Mouse (Mus musculus): ENCODE results near the gene Kif2a. TPM values are rescaled to one million over a fixed set of nuclear protein-coding genes. Genes with fewer than 3 reads are reported as not detected.
"Not testable (repeated sequence)": the region's sequence is repeated elsewhere in the genome, so short reads cannot be mapped to it uniquely, and the experiment has no call there.

Gene Kif2a
- polyA plus RNA-seq, 1 experiment from 2014 or later: 24.7 TPM

- peak within 1 kb of the TSS; percentile 86 for H3K4me3 ChIP-seq (replicated peaks)
- ATAC-seq: peak; percentile 100
- no peaks in the 10 kb centered on the region for H3K9me3 ChIP-seq
- H3K36me3 ChIP-seq: no peaks in the 10 kb centered on the region
- peak within 1 kb of the TSS; percentile 75 for H3K27ac ChIP-seq
- peak within 1 kb of the TSS; percentile 84 for H3K9ac ChIP-seq
- H3K27me3 ChIP-seq (replicated peaks): no peaks in the 10 kb centered on the region
- under 1% methylated on average over 68 of the region's 68 CpGs for WGBS
- no peaks in the 10 kb centered on the region; the same call in 1 of the 2 replicates for H3K4me1 ChIP-seq (replicated peaks)
- H3K4me2 ChIP-seq (replicated peaks): peak within 1 kb of the TSS; percentile 70
Observed at GRCm38 (mm10) chr13:106946594-106947540, 75.1 kb downstream of the Kif2a start, which contains the start of gene Dimt1. Gene Dimt1, plus strand, starts transcription at chr13:106947127.

DNA sequence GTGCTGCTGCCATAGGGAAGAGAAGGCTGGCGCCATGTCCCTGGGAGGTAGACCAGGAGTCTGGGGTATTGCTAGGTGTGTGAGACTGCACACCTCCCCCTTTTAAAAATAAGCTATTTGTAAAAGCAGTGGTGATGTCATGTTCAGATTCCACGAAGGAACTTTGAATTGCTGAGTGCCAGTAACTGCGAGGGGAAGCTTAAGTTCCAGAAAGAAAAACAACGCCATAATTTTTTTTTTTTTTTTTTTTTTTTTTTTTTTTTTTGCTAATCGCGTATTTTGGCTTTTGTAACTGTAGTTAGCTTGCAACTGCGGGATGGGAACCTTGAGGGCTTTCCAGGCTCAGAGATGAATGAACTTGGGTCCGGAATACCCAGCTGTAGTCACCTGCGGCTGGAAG is 76.4 kb downstream of the Kif2a start:
- Histone ChIP-seq H3K9ac (no peak overlapping the region), H3K4me1 (replicated peaks) (no peaks in the 10 kb centered on the region; the same call in 1 of the 2 replicates), H3K27ac (no peak overlapping the region), H3K4me3 (replicated peaks) (no peak overlapping the region), H3K36me3 (no peaks in the 10 kb centered on the region), H3K9me3 (no peaks in the 10 kb centered on the region), H3K4me2 (replicated peaks) (no peak overlapping the region), H3K27me3 (replicated peaks) (no peaks in the 10 kb centered on the region)
- no peak for ATAC-seq
- WGBS: 82% methylated on average over 9 of the region's 9 CpGs

DNA sequence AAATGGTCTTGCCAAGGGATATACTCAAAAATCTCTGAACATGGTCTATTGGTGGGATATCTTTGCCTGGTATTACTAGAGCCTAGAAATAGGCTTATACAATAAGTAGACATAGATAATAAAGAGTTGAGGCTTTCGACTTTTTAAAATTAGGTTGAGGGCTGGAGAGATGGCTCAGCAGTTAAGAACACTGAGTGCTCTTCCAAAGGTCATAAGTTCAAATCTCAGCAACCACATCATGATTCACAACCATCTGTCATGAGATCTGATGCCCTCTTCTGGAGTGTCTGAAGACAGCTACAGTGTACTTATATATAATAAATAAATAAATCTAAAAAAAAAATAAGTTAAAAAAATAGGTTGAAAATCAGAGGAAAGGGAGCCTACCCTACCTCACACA is 79.2 kb downstream of the Kif2a start:
- Histone ChIP-seq H3K4me2 (replicated peaks) (no peak overlapping the region), H3K4me3 (replicated peaks) (no peak overlapping the region), H3K4me1 (replicated peaks) (no peaks in the 10 kb centered on the region), H3K36me3 (no peaks in the 10 kb centered on the region), H3K9me3 (no peaks in the 10 kb centered on the region), H3K9ac (no peak overlapping the region), H3K27ac (no peak overlapping the region), H3K27me3 (replicated peaks) (no peaks in the 10 kb centered on the region)
- 86% methylated on average over 1 of the region's 1 CpGs for WGBS
- no peak for ATAC-seq

DNA sequence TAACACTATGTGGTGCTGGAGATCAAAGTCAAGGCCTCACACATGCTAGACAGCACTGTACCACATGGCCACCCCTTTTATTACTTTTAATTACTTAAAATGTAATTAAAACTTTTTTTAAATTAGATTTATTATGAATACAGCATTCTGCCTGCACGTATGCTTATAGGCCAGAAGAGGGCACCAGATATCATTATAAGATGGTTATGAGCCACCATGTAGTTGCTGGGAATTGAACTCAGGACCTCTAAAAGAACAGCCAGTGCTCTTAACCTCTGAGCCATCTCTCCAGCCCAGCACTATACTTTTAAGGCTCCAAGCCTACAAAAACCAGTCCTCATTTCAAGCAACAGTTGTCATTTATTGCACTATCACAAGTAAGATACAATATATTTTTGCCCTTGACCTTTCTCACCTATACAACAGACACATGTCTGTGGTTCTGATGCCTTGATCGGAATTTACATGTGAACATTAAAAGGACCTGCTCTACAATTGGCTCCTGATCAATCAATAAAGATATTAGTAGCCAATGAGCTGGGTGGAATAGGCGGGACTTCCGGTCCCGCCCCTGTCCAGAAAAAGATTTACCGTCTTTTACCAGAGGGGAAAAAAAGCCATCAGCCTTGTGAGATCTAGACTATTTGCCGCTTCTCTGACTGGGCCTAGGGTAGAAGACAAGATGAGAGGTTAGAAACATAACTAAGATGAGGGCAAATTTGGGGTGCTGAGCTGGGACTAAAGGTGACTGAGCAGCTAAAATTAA is 80.5 kb downstream of the Kif2a start:
- Histone ChIP-seq H3K27me3 (replicated peaks) (no peaks in the 10 kb centered on the region), H3K4me2 (replicated peaks) (no peak overlapping the region), H3K4me3 (replicated peaks) (no peak overlapping the region), H3K36me3 (no peaks in the 10 kb centered on the region), H3K4me1 (replicated peaks) (no peaks in the 10 kb centered on the region), H3K9ac (no peak overlapping the region), H3K9me3 (no peaks in the 10 kb centered on the region), H3K27ac (no peak overlapping the region)
- WGBS: 32% methylated on average over 7 of the region's 7 CpGs
- ATAC-seq: no peak

- WGBS: 26% methylated on average over 7 of the region's 7 CpGs
- peak overlapping the region; percentile 94 for H3K4me3 ChIP-seq (replicated peaks)
- no peak overlapping the region for H3K27ac ChIP-seq
- H3K9me3 ChIP-seq: no peaks in the 10 kb centered on the region
- ATAC-seq: peak; percentile 19
- H3K4me1 ChIP-seq (replicated peaks): 0 out of 2 replicates have a peak, but pooled peaks cover 3% of the 10 kb centered on the region
- peak overlapping the region; percentile 63 for H3K4me2 ChIP-seq (replicated peaks)
- no peaks in the 10 kb centered on the region for H3K27me3 ChIP-seq (replicated peaks)
- H3K9ac ChIP-seq: no peak overlapping the region; the same call in 1 of the 2 replicates
- no peaks in the 10 kb centered on the region for H3K36me3 ChIP-seq
Observed at GRCm38 (mm10) chr13:106937138-106937472, 84.8 kb downstream of the Kif2a start.

GRCm38 (mm10) chr13:106936256-106937137 is 85.4 kb downstream of the Kif2a start, which contains the start of gene Ipo11:
Gene Ipo11, minus strand, starts transcription at chr13:106936958.
- H3K27ac ChIP-seq: peak within 1 kb of the TSS; percentile 77
- under 1% methylated on average over 78 of the region's 84 CpGs for WGBS
- peak; percentile 97 for ATAC-seq
- no peaks in the 10 kb centered on the region for H3K36me3 ChIP-seq
- no peaks in the 10 kb centered on the region for H3K27me3 ChIP-seq (replicated peaks)
- peak within 1 kb of the TSS; percentile 88 for H3K9ac ChIP-seq
- 0 out of 2 replicates have a peak, but pooled peaks cover 3% of the 10 kb centered on the region for H3K4me1 ChIP-seq (replicated peaks)
- peak within 1 kb of the TSS; percentile 63 for H3K4me2 ChIP-seq (replicated peaks)
- H3K9me3 ChIP-seq: no peaks in the 10 kb centered on the region
- peak within 1 kb of the TSS; percentile 94 for H3K4me3 ChIP-seq (replicated peaks)

DNA sequence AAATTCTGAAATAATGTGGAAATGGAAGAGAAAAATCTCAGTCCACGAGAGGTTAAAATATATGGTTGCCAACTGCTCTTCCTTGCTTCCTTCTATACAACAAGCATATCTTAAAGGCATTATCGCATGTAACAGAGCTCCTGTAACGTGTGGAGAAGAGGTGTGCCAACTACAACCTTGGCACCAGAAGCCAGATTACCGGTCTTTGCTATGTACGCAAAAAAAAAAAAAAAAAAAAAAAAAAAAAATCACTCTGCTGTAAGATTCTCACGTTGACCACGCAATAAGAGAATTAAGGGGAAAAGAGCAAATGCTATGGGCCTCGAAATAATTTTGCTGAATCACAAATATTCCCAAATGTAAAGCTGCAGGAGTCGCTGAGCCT is 86.1 kb downstream of the Kif2a start:
- Histone ChIP-seq H3K4me1 (replicated peaks) (0 out of 2 replicates have a peak, but pooled peaks cover 3% of the 10 kb centered on the region), H3K9ac (peak overlapping the region; percentile 88), H3K4me3 (replicated peaks) (peak overlapping the region; percentile 94), H3K4me2 (replicated peaks) (peak overlapping the region; percentile 63), H3K27ac (0 out of 2 replicates have a peak overlapping the region, but pooled peaks have one; percentile 77), H3K27me3 (replicated peaks) (no peaks in the 10 kb centered on the region), H3K36me3 (no peaks in the 10 kb centered on the region), H3K9me3 (no peaks in the 10 kb centered on the region)
- WGBS: 5% methylated on average over 9 of the region's 9 CpGs
- ATAC-seq: no peak

GRCm38 (mm10) chr13:106929201-106929600 is 92.7 kb downstream of the Kif2a start:
- Histone ChIP-seq H3K4me1 (replicated peaks) (no peaks in the 10 kb centered on the region), H3K4me3 (replicated peaks) (no peak overlapping the region), H3K27me3 (replicated peaks) (no peaks in the 10 kb centered on the region), H3K9ac (no peak overlapping the region), H3K27ac (no peak overlapping the region), H3K36me3 (peaks cover 9% of the 10 kb centered on the region; the same call in 1 of the 2 replicates), H3K4me2 (replicated peaks) (no peak overlapping the region), H3K9me3 (no peaks in the 10 kb centered on the region)
- no peak for ATAC-seq
- 89% methylated on average over 2 of the region's 2 CpGs for WGBS

- ATAC-seq: no peak
- Histone ChIP-seq H3K36me3 (peaks cover 10% of the 10 kb centered on the region; the same call in 1 of the 2 replicates), H3K4me3 (replicated peaks) (no peak overlapping the region), H3K9me3 (no peaks in the 10 kb centered on the region), H3K27ac (no peak overlapping the region), H3K4me1 (replicated peaks) (no peaks in the 10 kb centered on the region), H3K4me2 (replicated peaks) (no peak overlapping the region), H3K9ac (no peak overlapping the region), H3K27me3 (replicated peaks) (no peaks in the 10 kb centered on the region)
- 94% methylated on average over 4 of the region's 4 CpGs for WGBS
Observed at GRCm38 (mm10) chr13:106928296-106928695, 93.6 kb downstream of the Kif2a start.

DNA sequence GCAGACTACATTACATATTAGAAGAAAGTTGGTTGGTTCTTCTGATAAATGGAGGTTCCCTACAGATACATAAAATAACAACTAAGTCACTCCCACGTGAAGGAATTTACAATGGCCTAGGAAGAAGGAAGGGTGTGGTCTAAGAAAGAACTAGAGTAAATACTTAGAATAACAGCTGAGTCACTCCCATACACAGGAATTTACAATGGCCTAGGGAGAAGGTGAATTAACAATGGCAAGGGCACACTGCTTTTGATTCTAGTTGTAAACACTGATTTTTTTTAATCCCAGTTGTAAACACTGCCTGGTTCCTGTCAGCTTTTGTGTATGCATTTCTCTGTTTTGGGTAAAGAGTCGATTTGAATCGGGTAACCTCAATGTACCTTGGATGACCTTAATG is 96.0 kb downstream of the Kif2a start:
- H3K27ac ChIP-seq; H3K4me2 ChIP-seq (replicated peaks); ATAC-seq; H3K27me3 ChIP-seq (replicated peaks); H3K4me3 ChIP-seq (replicated peaks); H3K4me1 ChIP-seq (replicated peaks); H3K9ac ChIP-seq; H3K9me3 ChIP-seq: not testable (repeated sequence)
- peaks cover 16% of the 10 kb centered on the region for H3K36me3 ChIP-seq
- WGBS: 95% methylated on average over 3 of the region's 3 CpGs

- peaks cover 5% of the 10 kb centered on the region; the same call in 1 of the 2 replicates for H3K36me3 ChIP-seq
- no peak overlapping the region for H3K4me3 ChIP-seq (replicated peaks)
- no peaks in the 10 kb centered on the region for H3K4me1 ChIP-seq (replicated peaks)
- no peak overlapping the region for H3K27ac ChIP-seq
- H3K27me3 ChIP-seq (replicated peaks): no peaks in the 10 kb centered on the region
- no peak for ATAC-seq
- H3K9me3 ChIP-seq: no peaks in the 10 kb centered on the region
- H3K4me2 ChIP-seq (replicated peaks): no peak overlapping the region
- WGBS: 52% methylated on average over 7 of the region's 7 CpGs
- H3K9ac ChIP-seq: no peak overlapping the region
Observed at GRCm38 (mm10) chr13:106918322-106919050, 103.4 kb downstream of the Kif2a start.

Measured in intestine, embryonic 15.5 days (tissue).